Mouse (Mus musculus): Measurements from ENCODE around the gene Olfr1362.

The Olfr1362 gene

DNA sequence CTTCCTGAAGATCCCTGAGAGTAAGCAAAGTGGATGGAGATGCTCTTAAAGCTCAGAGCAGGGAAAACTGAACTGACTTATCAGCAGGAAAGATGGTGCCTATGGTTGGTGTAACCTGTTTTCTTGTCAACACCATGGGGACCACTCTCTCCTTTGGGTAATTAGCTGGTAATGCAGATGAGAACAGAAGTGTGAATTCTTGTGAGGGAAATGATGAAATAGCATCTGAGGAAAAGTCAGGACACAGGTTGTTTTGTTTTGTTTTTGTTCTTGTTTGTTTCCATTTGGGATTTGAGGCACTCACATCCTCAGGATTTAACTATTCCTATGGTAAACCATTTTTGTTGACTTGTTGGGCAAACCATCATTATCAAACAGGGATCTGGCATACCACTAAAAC is at the start of gene Olfr1362:
Gene Olfr1362 (minus strand): TSS at position 101 of the 400 bp plus-strand sequence.
- no peak for DNase-seq (ENCODE audit: low spot score)

DNA sequence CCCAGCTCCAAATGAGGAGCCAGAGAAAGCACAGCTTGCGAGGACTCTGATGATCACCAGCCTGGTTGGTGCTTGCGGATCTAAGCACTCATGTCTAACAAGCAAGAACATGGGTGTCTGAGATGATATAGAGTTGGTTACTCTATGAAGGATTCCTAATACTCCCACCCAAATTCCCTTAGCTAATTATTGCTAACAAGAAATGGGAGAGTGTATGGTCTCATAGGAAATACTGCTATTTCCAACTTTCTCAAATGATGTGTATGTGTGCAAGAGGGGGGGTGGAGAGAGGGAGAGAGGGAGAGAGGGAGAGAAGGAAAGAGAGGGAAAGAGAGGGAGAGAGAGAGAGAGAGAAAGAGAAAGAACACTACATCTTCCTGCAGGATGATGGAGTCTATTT is 49.5 kb upstream of the Olfr1362 start, which contains the start of gene Olfr1361:
Gene Olfr1361 (minus strand): TSS at position 101 of the 400 bp plus-strand sequence.
- DNase-seq (ENCODE audit: low spot score) = no peak

DNA sequence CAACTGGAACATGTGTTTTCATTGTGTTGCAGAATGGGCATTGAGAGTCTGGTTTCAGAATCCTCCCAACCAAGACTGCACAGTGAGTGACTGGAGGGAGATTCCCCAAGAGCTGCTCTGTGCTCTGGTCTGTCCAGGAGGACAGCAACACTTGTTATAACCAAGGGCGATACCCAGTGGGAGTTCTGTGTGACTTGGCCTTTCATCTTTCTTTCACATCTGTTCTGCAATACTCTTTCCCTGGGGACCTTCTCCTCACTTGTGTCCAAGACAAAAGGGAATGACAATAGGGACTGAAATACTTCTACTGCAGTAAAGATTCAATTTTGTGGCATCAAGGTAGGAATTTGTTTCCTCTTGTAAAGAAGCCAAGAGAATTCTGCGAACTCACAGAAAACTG is 28.6 kb upstream of the Olfr1362 start, which contains the start of gene Olfr11:
Gene Olfr11 (minus strand): TSS at position 101 of the 400 bp plus-strand sequence.
- no peak for DNase-seq (ENCODE audit: low spot score)

DNA sequence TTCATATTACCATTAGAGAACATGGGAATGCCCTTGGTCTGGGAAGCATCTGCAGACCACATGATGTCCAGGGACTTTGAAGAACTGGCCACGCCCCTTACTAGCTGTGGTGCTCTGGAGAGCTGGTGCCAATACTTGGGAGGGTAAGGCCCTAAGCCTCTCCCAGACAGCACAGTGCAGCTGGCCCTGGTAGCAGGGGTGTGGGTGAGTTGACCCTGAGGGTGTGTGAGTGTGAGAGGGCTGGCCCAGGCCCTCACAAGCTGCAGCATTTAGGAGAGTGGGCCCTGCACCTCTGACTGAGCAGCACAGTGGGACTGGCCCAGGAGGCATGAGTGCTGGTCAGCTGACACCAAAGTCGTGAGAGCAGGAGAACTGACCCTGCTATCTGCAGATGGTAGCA is 22.2 kb downstream of the Olfr1362 start:
- no peak for DNase-seq (ENCODE audit: low spot score)

DNA sequence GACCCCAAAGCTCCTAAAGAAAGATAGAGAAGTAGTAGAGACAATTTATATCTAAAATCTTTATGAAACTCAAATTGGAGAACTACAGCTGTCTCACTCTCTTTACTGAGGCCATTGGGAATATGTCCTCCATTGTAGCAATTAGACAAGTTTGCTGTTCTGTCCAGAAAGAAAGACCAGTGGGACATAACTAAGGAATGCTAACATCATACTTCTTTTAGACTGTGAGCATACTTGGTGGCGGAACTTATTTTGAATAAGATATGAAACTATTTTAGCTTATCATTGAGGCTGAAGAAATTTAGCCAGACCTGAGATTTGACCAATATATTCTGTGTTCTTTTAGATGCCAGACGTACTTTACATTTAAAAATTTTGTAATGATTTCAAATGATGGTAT is 32.2 kb downstream of the Olfr1362 start, which contains the start of gene Olfr1364:
Gene Olfr1364 (minus strand): TSS at position 101 of the 400 bp plus-strand sequence.
- DNase-seq (ENCODE audit: low spot score) = no peak

Data from ovary, postnatal 36 days (tissue).